Mouse (Mus musculus): ENCODE results near the gene Txnrd2. TPM values are rescaled to one million over a fixed set of nuclear protein-coding genes. Genes with fewer than 3 reads are reported as not detected.
A peak's percentile ranks its signal among the peaks of the same experiment; 100 is the strongest.

Txnrd2 gene
- polyA plus RNA-seq, 1 experiment from 2014 or later = 26.1 TPM

- 65% methylated on average over 7 of the region's 7 CpGs for WGBS
- H3K27ac ChIP-seq = peak overlapping the region; percentile 82; the same call in 1 of the 2 replicates
- H3K4me1 ChIP-seq (replicated peaks) = peaks cover 83% of the 10 kb centered on the region
Measured at GRCm38 (mm10) chr16:18386451-18386850, 39.7 kb upstream of the Txnrd2 start.

GRCm38 (mm10) chr16:18386972-18387371 is 39.2 kb upstream of the Txnrd2 start:
- Histone ChIP-seq H3K4me3 (no peak overlapping the region), H3K27me3 (no peaks in the 10 kb centered on the region), H3K4me1 (replicated peaks) (peaks cover 81% of the 10 kb centered on the region), H3K36me3 (peaks cover 17% of the 10 kb centered on the region), H3K27ac (peak overlapping the region; percentile 82; the same call in 1 of the 2 replicates), H3K4me2 (no peak overlapping the region), H3K9me3 (no peaks in the 10 kb centered on the region), H3K9ac (no peak overlapping the region)
- ATAC-seq (ENCODE audit: low FRiP score) = no peak
- WGBS = 53% methylated on average over 3 of the region's 3 CpGs

More at GRCm38 (mm10) chr16:18386451-18386850, 39.7 kb upstream of the Txnrd2 start:
- no peaks in the 10 kb centered on the region for H3K27me3 ChIP-seq
- no peak for ATAC-seq (ENCODE audit: low FRiP score)
- H3K4me2 ChIP-seq = no peak overlapping the region
- H3K9ac ChIP-seq = no peak overlapping the region
- H3K36me3 ChIP-seq = peaks cover 17% of the 10 kb centered on the region
- H3K9me3 ChIP-seq = no peaks in the 10 kb centered on the region
- no peak overlapping the region for H3K4me3 ChIP-seq

- no peak for ATAC-seq (ENCODE audit: low FRiP score)
- Histone ChIP-seq H3K4me3 (no peak overlapping the region), H3K27me3 (no peaks in the 10 kb centered on the region), H3K9ac (peak overlapping the region; percentile 59; the same call in 1 of the 2 replicates), H3K27ac (peak overlapping the region; percentile 82), H3K4me1 (replicated peaks) (peaks cover 77% of the 10 kb centered on the region), H3K4me2 (no peak overlapping the region), H3K36me3 (peaks cover 17% of the 10 kb centered on the region), H3K9me3 (no peaks in the 10 kb centered on the region)
- WGBS = 24% methylated on average over 6 of the region's 7 CpGs
Measured at GRCm38 (mm10) chr16:18387704-18388582, 38.2 kb upstream of the Txnrd2 start.

GRCm38 (mm10) chr16:18388583-18389435 is 37.4 kb upstream of the Txnrd2 start:
- H3K9me3 ChIP-seq = no peaks in the 10 kb centered on the region
- ATAC-seq (ENCODE audit: low FRiP score) = no peak
- H3K36me3 ChIP-seq = peaks cover 17% of the 10 kb centered on the region
- no peak overlapping the region for H3K4me2 ChIP-seq
- H3K4me1 ChIP-seq (replicated peaks) = peaks cover 76% of the 10 kb centered on the region
- no peaks in the 10 kb centered on the region for H3K27me3 ChIP-seq
- H3K9ac ChIP-seq = peak overlapping the region; percentile 59
- WGBS = 55% methylated on average over 14 of the region's 14 CpGs
- peak overlapping the region; percentile 82 for H3K27ac ChIP-seq
- no peak overlapping the region for H3K4me3 ChIP-seq

- H3K4me2 ChIP-seq = no peak overlapping the region
- H3K9ac ChIP-seq = no peak overlapping the region
- H3K27me3 ChIP-seq = no peaks in the 10 kb centered on the region
- H3K9me3 ChIP-seq = no peaks in the 10 kb centered on the region
- H3K4me3 ChIP-seq = no peak overlapping the region
- WGBS = 75% methylated on average over 6 of the region's 6 CpGs
- no peak for ATAC-seq (ENCODE audit: low FRiP score)
- H3K36me3 ChIP-seq = peaks cover 17% of the 10 kb centered on the region
- H3K27ac ChIP-seq = no peak overlapping the region
- peaks cover 76% of the 10 kb centered on the region for H3K4me1 ChIP-seq (replicated peaks)
Measured at GRCm38 (mm10) chr16:18390399-18390798, 35.8 kb upstream of the Txnrd2 start.

- no peaks in the 10 kb centered on the region for H3K9me3 ChIP-seq
- WGBS = 95% methylated on average over 3 of the region's 3 CpGs
- peaks cover 78% of the 10 kb centered on the region for H3K4me1 ChIP-seq (replicated peaks)
- no peak overlapping the region for H3K4me3 ChIP-seq
- H3K27me3 ChIP-seq = no peaks in the 10 kb centered on the region
- peaks cover 17% of the 10 kb centered on the region for H3K36me3 ChIP-seq
- H3K27ac ChIP-seq = no peak overlapping the region
- no peak for ATAC-seq (ENCODE audit: low FRiP score)
- H3K9ac ChIP-seq = no peak overlapping the region
- H3K4me2 ChIP-seq = no peak overlapping the region
Measured at GRCm38 (mm10) chr16:18391127-18391526, 35.1 kb upstream of the Txnrd2 start.

GRCm38 (mm10) chr16:18391728-18392127 is 34.5 kb upstream of the Txnrd2 start:
- ATAC-seq (ENCODE audit: low FRiP score) = no peak
- Histone ChIP-seq H3K4me1 (replicated peaks) (peaks cover 79% of the 10 kb centered on the region), H3K27ac (peak overlapping the region; percentile 91), H3K9ac (no peak overlapping the region), H3K9me3 (no peaks in the 10 kb centered on the region), H3K36me3 (peaks cover 17% of the 10 kb centered on the region), H3K27me3 (no peaks in the 10 kb centered on the region), H3K4me3 (no peak overlapping the region), H3K4me2 (peak overlapping the region; percentile 88; the same call in 1 of the 2 replicates)
- 88% methylated on average over 3 of the region's 3 CpGs for WGBS

- peaks cover 70% of the 10 kb centered on the region for H3K4me1 ChIP-seq (replicated peaks)
- H3K4me2 ChIP-seq = peak overlapping the region; percentile 88
- peak overlapping the region; percentile 91 for H3K27ac ChIP-seq
- peaks cover 27% of the 10 kb centered on the region for H3K36me3 ChIP-seq
- H3K9ac ChIP-seq = peak overlapping the region; percentile 92
- no peaks in the 10 kb centered on the region for H3K9me3 ChIP-seq
- H3K4me3 ChIP-seq = peak overlapping the region; percentile 64
- WGBS = under 1% methylated on average over 62 of the region's 63 CpGs
- H3K27me3 ChIP-seq = no peaks in the 10 kb centered on the region
- peak; percentile 68 for ATAC-seq (ENCODE audit: low FRiP score)
Measured at GRCm38 (mm10) chr16:18392469-18393426, 33.4 kb upstream of the Txnrd2 start.

- Histone ChIP-seq H3K27me3 (0 out of 2 replicates have a peak, but pooled peaks cover 3% of the 10 kb centered on the region), H3K9me3 (no peaks in the 10 kb centered on the region), H3K4me1 (replicated peaks) (peaks cover 66% of the 10 kb centered on the region), H3K27ac (peak overlapping the region; percentile 91), H3K4me3 (peak overlapping the region; percentile 64), H3K9ac (peak overlapping the region; percentile 92), H3K4me2 (peak overlapping the region; percentile 88), H3K36me3 (peaks cover 35% of the 10 kb centered on the region)
- no peak for ATAC-seq (ENCODE audit: low FRiP score)
- WGBS = 43% methylated on average over 5 of the region's 5 CpGs
Measured at GRCm38 (mm10) chr16:18393595-18393994, 32.6 kb upstream of the Txnrd2 start.

- Histone ChIP-seq H3K9me3 (no peaks in the 10 kb centered on the region), H3K9ac (peak overlapping the region; percentile 92), H3K4me2 (peak overlapping the region; percentile 88), H3K36me3 (peaks cover 40% of the 10 kb centered on the region), H3K4me3 (peak overlapping the region; percentile 64), H3K27ac (peak overlapping the region; percentile 91), H3K4me1 (replicated peaks) (peaks cover 66% of the 10 kb centered on the region), H3K27me3 (0 out of 2 replicates have a peak, but pooled peaks cover 3% of the 10 kb centered on the region)
- WGBS = 63% methylated on average over 3 of the region's 3 CpGs
- ATAC-seq (ENCODE audit: low FRiP score) = no peak
Measured at GRCm38 (mm10) chr16:18394056-18394455, 32.1 kb upstream of the Txnrd2 start.

All from hindbrain, embryonic 13.5 days (tissue).